Comparison of ENCODE assay signal across 8 mouse cellular contexts in the genomic region with DNA sequence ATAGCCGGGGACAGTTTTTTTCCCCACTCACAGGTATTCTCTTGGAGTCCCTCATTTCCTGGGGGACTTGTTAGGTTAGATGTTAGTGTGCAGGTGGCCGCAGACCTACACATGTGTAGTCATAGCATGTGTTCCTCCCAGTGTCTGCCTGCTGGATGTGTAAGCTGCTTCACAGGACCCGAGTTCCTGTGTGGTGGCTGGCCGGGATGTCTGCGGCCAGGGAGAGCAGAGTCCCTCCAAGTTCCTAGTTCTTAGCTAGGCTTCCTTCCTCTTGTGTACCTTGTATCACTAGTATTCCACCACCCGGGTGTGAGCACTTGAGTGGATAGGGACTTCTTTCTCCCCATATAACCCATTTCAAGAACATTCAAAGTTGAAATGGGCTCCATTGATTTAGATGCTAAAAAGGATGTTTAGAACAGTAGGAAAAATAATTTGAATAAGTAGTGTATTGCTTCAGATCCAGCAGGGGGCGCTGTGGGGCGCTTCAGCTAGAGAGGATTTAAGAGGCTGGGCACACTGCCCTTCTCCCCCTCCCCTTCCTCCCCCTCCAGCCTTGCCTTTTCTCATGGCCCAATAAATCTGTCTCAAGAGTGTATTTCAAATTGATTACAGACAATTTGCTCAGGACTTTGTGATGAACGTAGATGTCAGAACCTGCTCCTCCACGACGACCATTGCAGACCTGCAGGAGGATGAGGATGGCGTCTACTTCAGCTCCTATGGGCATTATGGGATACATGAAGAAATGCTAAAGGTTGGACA. TPM values are rescaled to one million over a fixed set of nuclear protein-coding genes. Genes with fewer than 3 reads are reported as not detected.
DNase-seq lines count a peak whose midpoint lies in the region; ATAC-seq and TF ChIP-seq lines count a peak whose summit lies in the region.
"Had no signal": no experiment of that assay in that cellular context is flagged by ENCODE, and none has a peak within 500 bp of the region (broad histone marks: within the 10 kb centered on the region; RNA-seq: fewer than 3 reads in every experiment).

No protein-coding gene starts in this region.

- H3K9me3 ChIP-seq in hindbrain, embryonic 12.5 days (replicated peaks), result no peaks in the 10 kb centered on the region
- H3K9me3 ChIP-seq in liver, embryonic 14.5 days (ENCODE audit: control insufficient read depth, low read length), result no peaks in the 10 kb centered on the region

- no peak for TF ChIP-seq POLR2A in spleen, adult 2 months (IDR thresholded peaks at IDR 0.05; ENCODE audit: low read depth, low read length)

- H3K4me2 ChIP-seq in hindbrain, embryonic 12.5 days (replicated peaks), result no peak overlapping the region
- H3K4me2 ChIP-seq in liver, embryonic 14.5 days (ENCODE audit: low read depth), result no peak overlapping the region

- WGBS in spleen, adult 2 months, result 74% methylated on average over 12 of the region's 12 CpGs
- WGBS in hindbrain, embryonic 12.5 days, result 66% methylated on average over 12 of the region's 12 CpGs
- 57% methylated on average over 12 of the region's 12 CpGs for WGBS in liver, embryonic 14.5 days (ENCODE audit: insufficient replicate concordance)

- H3K4me3 ChIP-seq in spleen, adult 2 months (ENCODE audit: extremely low read depth, insufficient read depth, insufficient read length), result no peak overlapping the region
- no peak overlapping the region for H3K4me3 ChIP-seq in hindbrain, embryonic 12.5 days
- no peak overlapping the region for H3K4me3 ChIP-seq in liver, embryonic 14.5 days (ENCODE audit: insufficient read depth in 1 of 2, low read depth in 2 of 2, low read length in 2 of 2)
- H3K4me3 ChIP-seq: myocyte had no signal

- no peak overlapping the region for H3K27ac ChIP-seq in spleen, adult 2 months (ENCODE audit: insufficient read depth, low read length)
- H3K27ac ChIP-seq in hindbrain, embryonic 12.5 days, result 0 out of 2 replicates have a peak overlapping the region, but pooled peaks have one; percentile 32
- no peak overlapping the region for H3K27ac ChIP-seq in liver, embryonic 14.5 days

- DNase-seq in spleen, adult 2 months (ENCODE audit: low read depth in 1 of 2, low spot score in 2 of 2), result peak; percentile 14 to 42
- DNase-seq in spleen, adult 12 weeks (ENCODE audit: low spot score), result no peak
- DNase-seq in adrenal gland, adult 18-20 months (ENCODE audit: low spot score in 2 of 2), result peak; percentile 57 to 62
- DNase-seq in embryo, embryonic 10.5 days (ENCODE audit: low spot score), result peak; percentile 75
- no peak for DNase-seq in liver, embryonic 14.5 days (ENCODE audit: low read depth in 3 of 3, low spot score in 3 of 3)
- peak; percentile 90 for DNase-seq in retina, postnatal 1 day

- H3K9ac ChIP-seq in hindbrain, embryonic 12.5 days, result no peak overlapping the region
- H3K9ac ChIP-seq in liver, embryonic 14.5 days (replicated peaks), result no peak overlapping the region

- TF ChIP-seq CTCF in spleen, adult 2 months (IDR thresholded peaks at IDR 0.05; ENCODE audit: extremely low read depth, insufficient read depth, insufficient read length, insufficient replicate concordance), result peak; percentile 45; the same call in 1 of the 2 replicates
- TF ChIP-seq CTCF in liver, embryonic 14.5 days (IDR thresholded peaks at IDR 0.05; ENCODE audit: low read depth), result peak; percentile 71

- peak; percentile 46; the same call in 1 of the 2 replicates for ATAC-seq in hindbrain, embryonic 12.5 days (ENCODE audit: low FRiP score)
- ATAC-seq in liver, embryonic 14.5 days (ENCODE audit: insufficient read depth), result no peak

- no peak for TF ChIP-seq EP300 in liver, embryonic 14.5 days (IDR thresholded peaks at IDR 0.05; ENCODE audit: low read depth)

- peaks cover 35% of the 10 kb centered on the region for H3K36me3 ChIP-seq in spleen, adult 2 months (ENCODE audit: control insufficient read depth, insufficient read depth, low read length)
- H3K36me3 ChIP-seq in hindbrain, embryonic 12.5 days, result peaks cover 32% of the 10 kb centered on the region; the same call in 1 of the 2 replicates
- peaks cover 22% of the 10 kb centered on the region for H3K36me3 ChIP-seq in liver, embryonic 14.5 days (replicated peaks; ENCODE audit: control insufficient read depth, insufficient read depth, low read depth)

- no peaks in the 10 kb centered on the region for H3K27me3 ChIP-seq in spleen, adult 2 months (ENCODE audit: control insufficient read depth, insufficient read depth, low read length)
- H3K27me3 ChIP-seq in hindbrain, embryonic 12.5 days, result no peaks in the 10 kb centered on the region
- H3K27me3 ChIP-seq in liver, embryonic 14.5 days (ENCODE audit: control insufficient read depth, insufficient read depth, low read length), result no peaks in the 10 kb centered on the region

- H3K4me1 ChIP-seq in spleen, adult 2 months (ENCODE audit: control insufficient read depth, insufficient read depth, insufficient read length), result no peaks in the 10 kb centered on the region
- H3K4me1 ChIP-seq in hindbrain, embryonic 12.5 days, result no peaks in the 10 kb centered on the region
- no peaks in the 10 kb centered on the region for H3K4me1 ChIP-seq in liver, embryonic 14.5 days (replicated peaks; ENCODE audit: control insufficient read depth in 2 of 2, insufficient read depth in 2 of 2, low read length in 1 of 2)

RNA-seq across cellular contexts. Expression of a gene that starts 8.7 kb away (rescaled TPM):
- 17.1 and 44.4 TPM in 2 replicates for polyA plus RNA-seq in spleen, adult 2 months (2012; rRNA removed)
- 10 to 100 TPM; 33.0 to 38.6 TPM for total RNA-seq in adrenal gland, adult 18-20 months (2021)
- polyA plus RNA-seq in hindbrain, embryonic 12.5 days (2016; fragmentation: Nextera tagmentation; extraction: Ambion mirVana), result 53.1 and 56.2 TPM in 2 replicates
- 9.2 and 12.2 TPM in 2 replicates for polyA plus RNA-seq in liver, embryonic 14.5 days (2012; rRNA removed)
- 20.1 and 25.7 TPM in 2 replicates for polyA plus RNA-seq in liver, embryonic 14.5 days (2014; fragmentation: Nextera tagmentation; extraction: Ambion mirVana)

RNA-seq across cellular contexts. Expression of a gene that starts 27.9 kb away (rescaled TPM):
- 5.2 and 6.4 TPM in 2 replicates for polyA plus RNA-seq in spleen, adult 2 months (2012; rRNA removed)
- 10 to 100 TPM; 32.6 to 34.4 TPM for total RNA-seq in adrenal gland, adult 18-20 months (2021)
- 4.4 and 5.0 TPM in 2 replicates for polyA plus RNA-seq in hindbrain, embryonic 12.5 days (2016; fragmentation: Nextera tagmentation; extraction: Ambion mirVana)
- 10.8 and 17.3 TPM in 2 replicates for polyA plus RNA-seq in liver, embryonic 14.5 days (2012; rRNA removed)
- polyA plus RNA-seq in liver, embryonic 14.5 days (2014; fragmentation: Nextera tagmentation; extraction: Ambion mirVana), result 26.2 and 28.6 TPM in 2 replicates

Comparison
In these comparisons a context has a peak if more than half of its experiments do, and no peak if none do; other contexts are left out.
1. DNase-seq: peak in spleen, adult 2 months (2 of 2), adrenal gland, adult 18-20 months (2 of 2), embryo, embryonic 10.5 days (single experiment) and retina, postnatal 1 day (single experiment); none in spleen, adult 12 weeks (single experiment) and liver, embryonic 14.5 days (0 of 3).